Mouse (Mus musculus) bone marrow, adult 2 months (tissue): ENCODE data around the gene Kpna2. TPM values are rescaled to one million over a fixed set of nuclear protein-coding genes. Genes with fewer than 3 reads are reported as not detected.
"Not testable (repeated sequence)": the region's sequence is repeated elsewhere in the genome, so short reads cannot be mapped to it uniquely, and the experiment has no call there.

Source experiments
- H3K27ac ChIP-seq: fragments of 200-500 bp; 2 replicates; pipeline ENCODE4 v1.5.1; 2012; ENCODE audit warnings: low read depth, mild to moderate bottlenecking, control low read depth, inconsistent platforms, low read length; ENCODE audit not compliant: control insufficient read depth, poor library complexity, insufficient read depth
- H3K4me1 ChIP-seq: fragments of 200-500 bp; 2 replicates; pipeline ENCODE4 v1.6.1; 2011; ENCODE audit warnings: low read length; ENCODE audit not compliant: control insufficient read depth, insufficient read depth
- H3K4me3 ChIP-seq: fragments of 200-500 bp; replicated peaks from 2 replicates; pipeline ENCODE3; 2011; ENCODE audit warnings: mild to moderate bottlenecking, low read depth, low read length, control low read depth; ENCODE audit not compliant: control insufficient read depth
- CTCF ChIP-seq: fragments of 200-500 bp; IDR thresholded peaks from 2 replicates; pipeline ENCODE4 v1.5.1; 2011; ENCODE audit warnings: low read length, control low read depth; ENCODE audit not compliant: control insufficient read depth, insufficient read depth
- POLR2A ChIP-seq: fragments of 200-500 bp; IDR thresholded peaks from 2 replicates; pipeline ENCODE4 v1.6.1; 2011; ENCODE audit warnings: low read depth, mild to moderate bottlenecking, control low read depth, low read length, borderline replicate concordance; ENCODE audit not compliant: control insufficient read depth
- WGBS: fragments of 180-500 bp; shearing (Covaris S2); methylation state at CpG from one replicate; pipeline ENCODE4 v1.1.7; 2018; 5-methylcytosine and 5-hydroxymethylcytosine counted together
- polyA plus RNA-seq: library from polyadenylated mRNA; stranded (reverse); fragments of >200 nt; gene quantifications from 2 replicates; pipeline ENCODE4 v1.2.4, GENCODE M21; 2011; ENCODE audit warnings: low replicate concordance; ENCODE audit not compliant: missing spikeins, insufficient read depth, insufficient read length

Kpna2 gene
- polyA plus RNA-seq, 1 experiment, result 70.5 TPM

GRCm38 (mm10) chr11:107025411-107026321 lies 26.3 kb upstream of the Kpna2 start, which contains the start of gene 1810010H24Rik:
TSS of gene 1810010H24Rik (plus strand) at chr11:107025681.
- 1% methylated on average over 45 of the region's 45 CpGs for WGBS
- no peak within 1 kb of the TSS for H3K27ac ChIP-seq
- H3K4me3 ChIP-seq, result peak within 1 kb of the TSS; percentile 1

GRCm38 (mm10) chr11:107024406-107024805 lies 25.1 kb upstream of the Kpna2 start:
- Histone ChIP-seq H3K4me3 (no peak overlapping the region), H3K4me1 (no peaks in the 10 kb centered on the region; the same call in 1 of the 2 replicates), H3K27ac (no peak overlapping the region)
- 71% methylated on average over 4 of the region's 4 CpGs for WGBS
- TF ChIP-seq CTCF (no peak), POLR2A (no peak)

More at GRCm38 (mm10) chr11:107025411-107026321, 26.3 kb upstream of the Kpna2 start, which contains the start of gene 1810010H24Rik:
- no peak for TF ChIP-seq CTCF
- TF ChIP-seq POLR2A, result no peak
- H3K4me1 ChIP-seq, result no peaks in the 10 kb centered on the region; the same call in 1 of the 2 replicates

GRCm38 (mm10) chr11:107022050-107022683 lies 22.8 kb upstream of the Kpna2 start:
- Histone ChIP-seq H3K4me3 (no peak overlapping the region), H3K27ac (no peak overlapping the region), H3K4me1 (no peaks in the 10 kb centered on the region; the same call in 1 of the 2 replicates)
- 76% methylated on average over 13 of the region's 13 CpGs for WGBS
- no peak for TF ChIP-seq POLR2A

- WGBS, result 86% methylated on average over 5 of the region's 5 CpGs
- H3K27ac ChIP-seq, H3K4me1 ChIP-seq, H3K4me3 ChIP-seq: not testable (repeated sequence)
These were observed 20.4 kb upstream of the Kpna2 start for GRCm38 (mm10) chr11:107019722-107020121.

GRCm38 (mm10) chr11:107019318-107019717 lies 20.0 kb upstream of the Kpna2 start:
- no peaks in the 10 kb centered on the region for H3K4me1 ChIP-seq
- WGBS, result 83% methylated on average over 4 of the region's 4 CpGs

GRCm38 (mm10) chr11:107018606-107019005 lies 19.3 kb upstream of the Kpna2 start:
- H3K4me1 ChIP-seq, result no peaks in the 10 kb centered on the region
- no peak overlapping the region for H3K27ac ChIP-seq
- TF ChIP-seq POLR2A, result no peak
- peak; percentile 58 for TF ChIP-seq CTCF
- 48% methylated on average over 8 of the region's 8 CpGs for WGBS
- H3K4me3 ChIP-seq, result no peak overlapping the region

More at GRCm38 (mm10) chr11:107019318-107019717, 20.0 kb upstream of the Kpna2 start:
- H3K27ac ChIP-seq, result no peak overlapping the region
- H3K4me3 ChIP-seq, result no peak overlapping the region
- TF ChIP-seq CTCF (no peak), POLR2A (no peak)

GRCm38 (mm10) chr11:107017339-107017886 lies 18.1 kb upstream of the Kpna2 start:
- 66% methylated on average over 6 of the region's 6 CpGs for WGBS
- Histone ChIP-seq H3K4me1 (no peaks in the 10 kb centered on the region), H3K27ac (no peak overlapping the region), H3K4me3 (no peak overlapping the region)
- no peak for TF ChIP-seq CTCF
- TF ChIP-seq POLR2A, result no peak

GRCm38 (mm10) chr11:107016893-107017292 lies 17.6 kb upstream of the Kpna2 start:
- WGBS, result 80% methylated on average over 1 of the region's 1 CpGs
- no peak overlapping the region for H3K4me3 ChIP-seq
- no peaks in the 10 kb centered on the region for H3K4me1 ChIP-seq
- TF ChIP-seq CTCF (no peak), POLR2A (no peak)
- H3K27ac ChIP-seq, result no peak overlapping the region

GRCm38 (mm10) chr11:107015535-107016187 lies 16.3 kb upstream of the Kpna2 start:
- H3K4me3 ChIP-seq, H3K4me1 ChIP-seq, H3K27ac ChIP-seq: not testable (repeated sequence)
- WGBS, result 74% methylated on average over 11 of the region's 11 CpGs
